Mouse (Mus musculus) stomach, postnatal 0 days (tissue): Measurements from ENCODE around the gene Pde10a. TPM values are rescaled to one million over a fixed set of nuclear protein-coding genes. Genes with fewer than 3 reads are reported as not detected.
A peak's percentile ranks its signal among the peaks of the same experiment; 100 is the strongest.

ENCODE experiments used
- ATAC-seq: fragments of 200-750 bp; cut with Nextera tagmentation; 2 replicates; pipeline ENCODE4 v1.8.0; 2017; ENCODE audit not compliant: low FRiP score, low TSS enrichment
- DNase-seq: peaks from one replicate; pipeline ENCODE4 v3.0.0-alpha.2; 2016; ENCODE audit warnings: low spot score
- H3K27ac ChIP-seq: fragments of 300-500 bp; sonication (generic); replicated peaks from 2 replicates; pipeline ENCODE4 v1.5.1; 2014; ENCODE audit warnings: mild to moderate bottlenecking, control low read depth
- H3K27me3 ChIP-seq: fragments of 300-500 bp; sonication (generic); 2 replicates; pipeline ENCODE4 v1.6.1; 2014; ENCODE audit warnings: low read length; ENCODE audit not compliant: control insufficient read depth, insufficient read depth
- H3K36me3 ChIP-seq: fragments of 300-500 bp; sonication (generic); 2 replicates; pipeline ENCODE4 v1.6.1; 2014; ENCODE audit warnings: low read length, mixed read lengths; ENCODE audit not compliant: control insufficient read depth, insufficient read depth
- H3K4me1 ChIP-seq: fragments of 300-500 bp; sonication (generic); replicated peaks from 2 replicates; pipeline ENCODE4 v1.6.1; 2014; ENCODE audit warnings: antibody characterized with exemption; ENCODE audit not compliant: control insufficient read depth, insufficient read depth
- H3K4me2 ChIP-seq: fragments of 300-500 bp; sonication (generic); replicated peaks from 2 replicates; pipeline ENCODE4 v1.6.1; 2014; ENCODE audit warnings: low read depth, mild to moderate bottlenecking, control low read depth, moderate library complexity
- H3K4me3 ChIP-seq: fragments of 300-500 bp; sonication (generic); 2 replicates; pipeline ENCODE4 v1.5.1; 2014; ENCODE audit warnings: low read depth, low read length, control low read depth
- H3K9ac ChIP-seq: fragments of 300-500 bp; sonication (generic); 2 replicates; pipeline ENCODE4 v1.6.1; 2014; ENCODE audit warnings: mild to moderate bottlenecking, low read length, control low read depth, mixed read lengths
- H3K9me3 ChIP-seq: fragments of 300-500 bp; sonication (generic); 2 replicates; pipeline ENCODE4 v1.6.1; 2016; ENCODE audit warnings: low read length; ENCODE audit not compliant: control insufficient read depth
- CTCF ChIP-seq: IDR thresholded peaks from 2 replicates; pipeline ENCODE4 v1.5.1; 2016; ENCODE audit warnings: antibody characterized with exemption, low read depth, mild to moderate bottlenecking, moderate library complexity
- EP300 ChIP-seq: optimal IDR thresholded peaks from 2 replicates; pipeline ENCODE3; 2016; ENCODE audit warnings: antibody characterized with exemption
- WGBS: fragments of 180-500 bp; shearing (Covaris S2); extraction: QIAGEN DNeasy Blood & Tissue Kit; methylation state at CpG from one replicate; pipeline ENCODE4 v1.1.7; 2014; 5-methylcytosine and 5-hydroxymethylcytosine counted together
- polyA plus RNA-seq: library from polyadenylated mRNA; unstranded; fragments of >200 nt; fragmentation: Nextera tagmentation; extraction: Ambion mirVana; gene quantifications from 2 replicates; pipeline ENCODE4 v1.2.1, GENCODE M21; 2015

Gene Pde10a
- polyA plus RNA-seq, 1 experiment from 2014 or later, result 0.69 TPM

GRCm38 (mm10) chr17:8807345-8807744 is 282.2 kb downstream of the Pde10a start:
- no peak overlapping the region for H3K4me3 ChIP-seq
- no peak for ATAC-seq
- no peaks in the 10 kb centered on the region for H3K27me3 ChIP-seq
- H3K36me3 ChIP-seq, result no peaks in the 10 kb centered on the region
- no peak for DNase-seq
- no peak overlapping the region for H3K9ac ChIP-seq
- no peaks in the 10 kb centered on the region for H3K9me3 ChIP-seq
- no peak overlapping the region for H3K4me2 ChIP-seq
- WGBS, result 54% methylated on average over 3 of the region's 3 CpGs
- no peak overlapping the region for H3K27ac ChIP-seq
- H3K4me1 ChIP-seq, result 0 out of 2 replicates have a peak, but pooled peaks cover 2% of the 10 kb centered on the region
- TF ChIP-seq EP300, result no peak
- TF ChIP-seq CTCF, result peak; percentile 80

DNA sequence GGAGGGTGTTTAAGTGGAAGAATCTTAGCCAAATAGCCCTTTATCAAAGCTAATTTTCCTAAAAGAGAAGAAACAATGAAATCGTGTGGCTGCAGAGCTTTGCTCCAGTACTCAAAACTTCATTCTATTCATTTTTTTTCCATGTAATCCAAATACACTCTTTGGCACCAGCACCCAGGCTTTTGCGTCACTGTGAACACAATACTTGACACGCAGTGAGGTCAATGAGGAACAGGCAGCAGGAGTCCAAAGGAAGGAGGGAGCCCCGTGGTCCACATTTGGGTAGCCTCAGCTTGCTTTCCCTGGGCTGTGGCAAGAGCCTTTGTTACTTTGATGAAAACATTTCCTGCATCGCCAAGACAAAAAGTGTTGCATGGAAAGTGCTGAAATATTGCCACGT is 284.6 kb downstream of the Pde10a start:
- no peaks in the 10 kb centered on the region for H3K4me1 ChIP-seq
- 49% methylated on average over 6 of the region's 6 CpGs for WGBS
- no peaks in the 10 kb centered on the region for H3K36me3 ChIP-seq
- TF ChIP-seq EP300, result no peak
- no peak for TF ChIP-seq CTCF
- no peaks in the 10 kb centered on the region for H3K27me3 ChIP-seq
- ATAC-seq, result no peak
- no peak overlapping the region for H3K27ac ChIP-seq
- no peak overlapping the region for H3K4me2 ChIP-seq
- no peak overlapping the region for H3K4me3 ChIP-seq
- no peak for DNase-seq
- no peak overlapping the region for H3K9ac ChIP-seq
- H3K9me3 ChIP-seq, result no peaks in the 10 kb centered on the region

DNA sequence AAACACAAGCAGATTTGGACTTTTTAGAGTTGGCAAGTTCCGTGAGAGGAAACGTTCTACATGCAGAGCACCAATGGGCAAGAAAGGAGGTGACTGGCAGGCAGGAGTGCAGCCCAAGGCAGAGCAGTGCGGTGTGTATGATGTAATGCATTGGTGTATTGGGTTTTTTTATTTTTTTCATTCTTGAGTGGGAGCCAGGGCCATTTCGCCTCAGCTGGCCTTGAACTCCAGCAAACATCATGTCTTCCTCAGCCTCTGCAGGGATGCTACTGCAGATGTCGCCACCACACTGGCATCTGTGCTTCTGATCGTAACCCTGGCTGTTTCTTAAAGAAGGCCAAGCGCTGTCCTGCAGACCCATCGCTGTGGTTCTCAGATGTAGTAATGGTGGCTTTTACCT is 285.0 kb downstream of the Pde10a start:
- WGBS, result 88% methylated on average over 8 of the region's 8 CpGs
- no peak for TF ChIP-seq CTCF
- no peak for TF ChIP-seq EP300
- ATAC-seq (no peak), DNase-seq (no peak)
- no peak overlapping the region for H3K9ac ChIP-seq
- H3K4me1 ChIP-seq, result no peaks in the 10 kb centered on the region
- no peak overlapping the region for H3K4me2 ChIP-seq
- no peak overlapping the region for H3K27ac ChIP-seq
- H3K27me3 ChIP-seq, result no peaks in the 10 kb centered on the region
- no peaks in the 10 kb centered on the region for H3K36me3 ChIP-seq
- no peak overlapping the region for H3K4me3 ChIP-seq
- H3K9me3 ChIP-seq, result no peaks in the 10 kb centered on the region

- ATAC-seq (no peak), DNase-seq (no peak)
- no peaks in the 10 kb centered on the region for H3K9me3 ChIP-seq
- WGBS, result 46% methylated on average over 12 of the region's 12 CpGs
- H3K4me3 ChIP-seq, result no peak overlapping the region
- no peak overlapping the region for H3K27ac ChIP-seq
- no peak overlapping the region for H3K4me2 ChIP-seq
- TF ChIP-seq EP300, result no peak
- TF ChIP-seq CTCF, result no peak
- H3K4me1 ChIP-seq, result no peaks in the 10 kb centered on the region
- H3K9ac ChIP-seq, result no peak overlapping the region
- H3K36me3 ChIP-seq, result no peaks in the 10 kb centered on the region
- no peaks in the 10 kb centered on the region for H3K27me3 ChIP-seq
Measured at GRCm38 (mm10) chr17:8812228-8812865, 287.2 kb downstream of the Pde10a start.

DNA sequence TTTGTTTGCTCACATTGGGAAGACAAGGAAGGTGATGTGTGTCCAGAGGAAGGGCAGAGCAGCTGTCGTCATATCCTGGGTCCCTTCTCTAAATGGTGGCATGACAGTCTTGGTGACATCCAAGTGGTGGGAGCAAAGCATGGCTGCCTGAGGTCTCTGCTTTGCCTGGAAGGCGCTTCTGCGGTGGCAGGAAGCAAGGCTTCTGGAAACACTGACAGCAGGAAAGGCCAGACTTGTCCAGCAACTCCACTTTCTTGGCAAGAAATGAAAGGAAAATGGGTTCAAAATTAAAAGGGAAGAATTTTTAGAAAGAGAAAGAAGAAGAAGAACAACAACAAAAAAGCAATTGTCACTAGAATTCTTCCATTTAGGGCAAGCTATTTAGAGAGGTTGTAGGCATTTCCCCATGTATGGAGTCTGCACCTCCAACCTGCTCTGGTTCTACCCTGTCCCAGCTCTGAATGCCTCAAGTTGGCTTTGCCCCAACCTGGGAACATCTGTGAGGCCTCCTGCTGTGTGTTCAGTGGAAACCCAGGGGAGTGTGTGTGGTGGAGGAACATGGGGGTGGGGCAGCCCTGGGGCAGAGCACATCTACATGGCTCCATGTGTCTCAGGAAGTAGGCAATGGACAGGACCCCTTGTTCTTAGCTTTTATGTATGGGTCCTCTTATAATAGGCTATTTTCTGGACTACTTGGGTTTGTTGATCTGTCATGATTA is 288.8 kb downstream of the Pde10a start:
- H3K27ac ChIP-seq, result no peak overlapping the region
- ATAC-seq, result no peak
- H3K36me3 ChIP-seq, result no peaks in the 10 kb centered on the region
- no peak overlapping the region for H3K4me2 ChIP-seq
- H3K4me3 ChIP-seq, result no peak overlapping the region
- H3K9me3 ChIP-seq, result no peaks in the 10 kb centered on the region
- H3K9ac ChIP-seq, result no peak overlapping the region
- no peaks in the 10 kb centered on the region for H3K27me3 ChIP-seq
- WGBS, result 72% methylated on average over 3 of the region's 3 CpGs
- no peaks in the 10 kb centered on the region for H3K4me1 ChIP-seq
- TF ChIP-seq EP300 (no peak), CTCF (no peak)
- DNase-seq, result no peak

- TF ChIP-seq EP300 (no peak), CTCF (no peak)
- no peak overlapping the region for H3K4me2 ChIP-seq
- no peak for DNase-seq
- H3K27ac ChIP-seq, result no peak overlapping the region
- H3K4me3 ChIP-seq, result no peak overlapping the region
- H3K9ac ChIP-seq, result no peak overlapping the region
- no peaks in the 10 kb centered on the region for H3K4me1 ChIP-seq
- H3K36me3 ChIP-seq, result no peaks in the 10 kb centered on the region
- H3K9me3 ChIP-seq, result no peaks in the 10 kb centered on the region
- 95% methylated on average over 3 of the region's 3 CpGs for WGBS
- no peaks in the 10 kb centered on the region for H3K27me3 ChIP-seq
- ATAC-seq, result no peak
Measured at GRCm38 (mm10) chr17:8815376-8815775, 290.2 kb downstream of the Pde10a start.
